In the genomic region with DNA sequence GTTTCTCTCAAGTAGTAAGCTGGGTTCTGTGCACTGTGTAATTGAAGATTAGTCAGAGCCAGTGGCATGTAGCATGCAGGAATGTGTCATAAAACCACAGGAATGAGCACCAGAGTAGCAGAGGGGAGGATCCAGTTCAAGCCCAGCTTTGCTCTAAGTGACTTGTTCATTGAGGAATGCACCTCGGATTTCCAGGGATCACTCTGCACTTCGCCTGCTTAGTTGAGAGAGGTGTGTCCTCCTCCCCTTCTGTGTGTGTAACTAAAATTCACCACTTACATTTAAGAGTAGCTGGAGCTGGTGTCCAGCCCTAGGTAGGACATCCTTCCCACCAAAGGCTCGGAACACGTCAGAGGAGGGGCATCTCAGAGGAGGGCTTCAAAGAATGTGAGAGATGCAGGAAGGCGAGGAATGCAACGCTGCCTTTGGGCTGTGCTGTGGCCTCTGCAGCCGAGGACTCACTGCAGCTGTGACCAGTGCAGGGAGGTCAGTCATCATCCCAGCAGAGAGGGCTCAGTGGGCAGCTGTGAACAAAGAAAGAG, we compare ENCODE assay signal across 7 mouse cellular contexts. TPM values are rescaled to one million over a fixed set of nuclear protein-coding genes. Genes with fewer than 3 reads are reported as not detected.
A peak's percentile ranks its signal among the peaks of the same experiment; 100 is the strongest.
DNase-seq lines count a peak whose midpoint lies in the region; ATAC-seq and TF ChIP-seq lines count a peak whose summit lies in the region.

No protein-coding gene starts in this region.

- no peak for TF ChIP-seq POLR2A in thymus, adult 2 months (IDR thresholded peaks at IDR 0.05; ENCODE audit: control insufficient read depth, extremely low read depth, insufficient read depth, low read length, poor library complexity)

- 0 out of 2 replicates have a peak overlapping the region, but pooled peaks have one; percentile 34 for H3K9ac ChIP-seq in embryonic facial prominence, embryonic 14.5 days (ENCODE audit: low read depth, low read length)
- no peak overlapping the region for H3K9ac ChIP-seq in intestine, embryonic 15.5 days
- no peak overlapping the region for H3K9ac ChIP-seq in lung, postnatal 0 days (replicated peaks; ENCODE audit: low read depth)
- H3K9ac ChIP-seq in liver, postnatal 0 days (replicated peaks) = no peak overlapping the region

- TF ChIP-seq CTCF in lung, postnatal 0 days (IDR thresholded peaks at IDR 0.05) = no peak
- TF ChIP-seq CTCF in thymus, adult 2 months (IDR thresholded peaks at IDR 0.05; ENCODE audit: borderline replicate concordance, control insufficient read depth, extremely low read depth, insufficient read depth, low read length, poor library complexity) = no peak
- TF ChIP-seq CTCF in liver, postnatal 0 days (IDR thresholded peaks at IDR 0.05; ENCODE audit: low read depth) = no peak

- ATAC-seq in embryonic facial prominence, embryonic 14.5 days (ENCODE audit: low read depth) = peak; percentile 96
- peak; percentile 72 for ATAC-seq in intestine, embryonic 15.5 days
- peak; percentile 95 for ATAC-seq in lung, postnatal 0 days
- ATAC-seq in liver, postnatal 0 days = no peak

- no peaks in the 10 kb centered on the region for H3K27me3 ChIP-seq in embryonic facial prominence, embryonic 14.5 days (replicated peaks; ENCODE audit: control insufficient read depth, insufficient read depth, low read length)
- H3K27me3 ChIP-seq in intestine, embryonic 15.5 days (replicated peaks) = no peaks in the 10 kb centered on the region
- H3K27me3 ChIP-seq in lung, postnatal 0 days (replicated peaks; ENCODE audit: insufficient read depth, low read length) = no peaks in the 10 kb centered on the region
- no peaks in the 10 kb centered on the region for H3K27me3 ChIP-seq in thymus, adult 2 months (ENCODE audit: control insufficient read depth, insufficient read depth, low read length)
- no peaks in the 10 kb centered on the region for H3K27me3 ChIP-seq in liver, postnatal 0 days (ENCODE audit: insufficient read depth, low read length)

- peaks cover 17% of the 10 kb centered on the region for H3K4me1 ChIP-seq in embryonic facial prominence, embryonic 14.5 days (ENCODE audit: control insufficient read depth, insufficient read depth, low read length)
- peaks cover 7% of the 10 kb centered on the region for H3K4me1 ChIP-seq in intestine, embryonic 15.5 days (replicated peaks)
- no peaks in the 10 kb centered on the region for H3K4me1 ChIP-seq in lung, postnatal 0 days (ENCODE audit: insufficient read depth, low read depth, low read length)
- no peaks in the 10 kb centered on the region; the same call in 1 of the 2 replicates for H3K4me1 ChIP-seq in thymus, adult 2 months (replicated peaks; ENCODE audit: control insufficient read depth, insufficient read depth, low read length)
- H3K4me1 ChIP-seq in liver, postnatal 0 days (ENCODE audit: insufficient read depth) = 0 out of 2 replicates have a peak, but pooled peaks cover 2% of the 10 kb centered on the region

- DNase-seq in ZHBTc4 (ENCODE audit: low read depth, low spot score) = peak; percentile 70
- peak; percentile 94 for DNase-seq in embryonic facial prominence, embryonic 14.5 days (ENCODE audit: low spot score)
- DNase-seq in lung, postnatal 0 days (ENCODE audit: low spot score) = peak; percentile 93
- no peak for DNase-seq in thymus, adult 2 months
- DNase-seq in right cerebral cortex, adult 2 months (ENCODE audit: low spot score in 2 of 2) = no peak
- no peak for DNase-seq in liver, postnatal 0 days

- 6% methylated on average over 7 of the region's 7 CpGs for WGBS in embryonic facial prominence, embryonic 14.5 days
- 20% methylated on average over 7 of the region's 7 CpGs for WGBS in intestine, embryonic 15.5 days
- 21% methylated on average over 7 of the region's 7 CpGs for WGBS in lung, postnatal 0 days
- WGBS in thymus, adult 2 months = 94% methylated on average over 7 of the region's 7 CpGs
- WGBS in liver, postnatal 0 days (ENCODE audit: insufficient replicate concordance) = 70% methylated on average over 7 of the region's 7 CpGs

- H3K27ac ChIP-seq in embryonic facial prominence, embryonic 14.5 days (replicated peaks; ENCODE audit: low read depth, low read length) = peak overlapping the region; percentile 77
- peak overlapping the region; percentile 19; the same call in 1 of the 2 replicates for H3K27ac ChIP-seq in intestine, embryonic 15.5 days
- H3K27ac ChIP-seq in lung, postnatal 0 days (ENCODE audit: low read length) = 0 out of 2 replicates have a peak overlapping the region, but pooled peaks have one; percentile 4
- no peak overlapping the region for H3K27ac ChIP-seq in thymus, adult 2 months (ENCODE audit: control insufficient read depth, insufficient read depth, low read length)
- no peak overlapping the region for H3K27ac ChIP-seq in liver, postnatal 0 days (ENCODE audit: low read depth)

- H3K36me3 ChIP-seq in embryonic facial prominence, embryonic 14.5 days (ENCODE audit: control insufficient read depth, insufficient read depth, low read length) = peaks cover 28% of the 10 kb centered on the region; the same call in 1 of the 2 replicates
- H3K36me3 ChIP-seq in intestine, embryonic 15.5 days = 0 out of 2 replicates have a peak, but pooled peaks cover 6% of the 10 kb centered on the region
- peaks cover 4% of the 10 kb centered on the region; the same call in 1 of the 2 replicates for H3K36me3 ChIP-seq in lung, postnatal 0 days (ENCODE audit: insufficient read depth, low read length)
- no peaks in the 10 kb centered on the region for H3K36me3 ChIP-seq in thymus, adult 2 months (ENCODE audit: control insufficient read depth, insufficient read depth, low read length)
- H3K36me3 ChIP-seq in liver, postnatal 0 days (replicated peaks; ENCODE audit: insufficient read depth, low read length) = no peaks in the 10 kb centered on the region

- H3K9me3 ChIP-seq in embryonic facial prominence, embryonic 14.5 days (ENCODE audit: control insufficient read depth, low read length) = no peaks in the 10 kb centered on the region
- no peaks in the 10 kb centered on the region for H3K9me3 ChIP-seq in intestine, embryonic 15.5 days
- no peaks in the 10 kb centered on the region for H3K9me3 ChIP-seq in lung, postnatal 0 days (ENCODE audit: low read length)
- H3K9me3 ChIP-seq in liver, postnatal 0 days (ENCODE audit: low read length) = no peaks in the 10 kb centered on the region

- no peak overlapping the region for H3K4me3 ChIP-seq in embryonic facial prominence, embryonic 14.5 days (ENCODE audit: low read depth, low read length)
- H3K4me3 ChIP-seq in intestine, embryonic 15.5 days (replicated peaks) = no peak overlapping the region
- H3K4me3 ChIP-seq in lung, postnatal 0 days (ENCODE audit: low read depth, low read length) = no peak overlapping the region
- no peak overlapping the region for H3K4me3 ChIP-seq in thymus, adult 2 months (ENCODE audit: control insufficient read depth, insufficient read depth, low read length)
- no peak overlapping the region for H3K4me3 ChIP-seq in liver, postnatal 0 days (ENCODE audit: low read depth, low read length)

- peak; percentile 92 for TF ChIP-seq EP300 in lung, postnatal 0 days (IDR thresholded peaks at IDR 0.05)
- TF ChIP-seq EP300 in liver, postnatal 0 days (IDR thresholded peaks at IDR 0.05; ENCODE audit: low read depth) = no peak

- H3K4me2 ChIP-seq in embryonic facial prominence, embryonic 14.5 days (ENCODE audit: low read depth, low read length) = peak overlapping the region; percentile 29; the same call in 1 of the 2 replicates
- H3K4me2 ChIP-seq in intestine, embryonic 15.5 days (replicated peaks) = no peak overlapping the region
- H3K4me2 ChIP-seq in lung, postnatal 0 days (replicated peaks; ENCODE audit: low read depth, low read length) = no peak overlapping the region
- no peak overlapping the region for H3K4me2 ChIP-seq in liver, postnatal 0 days (ENCODE audit: low read depth, low read length)

RNA-seq across cellular contexts. Expression of a gene that starts 27.4 kb away (rescaled TPM):
- 38.8 and 40.6 TPM in 2 replicates for polyA plus RNA-seq in embryonic facial prominence, embryonic 14.5 days (2014; fragmentation: Nextera tagmentation; extraction: Ambion mirVana)
- 33.7 and 38.5 TPM in 2 replicates for polyA plus RNA-seq in intestine, embryonic 15.5 days (2015; fragmentation: Nextera tagmentation; extraction: Ambion mirVana)
- 37.1 and 43.8 TPM in 2 replicates for polyA plus RNA-seq in lung, postnatal 0 days (2015; fragmentation: Nextera tagmentation; extraction: Ambion mirVana)
- 12.6 and 12.8 TPM in 2 replicates for polyA plus RNA-seq in thymus, adult 2 months (2012; rRNA removed)
- 3.8 TPM in 2 replicates for polyA plus RNA-seq in liver, postnatal 0 days (2015; fragmentation: Nextera tagmentation; extraction: Ambion mirVana)

RNA-seq across cellular contexts. Expression of a gene that starts 53.8 kb away (rescaled TPM):
- polyA plus RNA-seq in embryonic facial prominence, embryonic 14.5 days (2014; fragmentation: Nextera tagmentation; extraction: Ambion mirVana) = 6.9 and 7.9 TPM in 2 replicates
- polyA plus RNA-seq in intestine, embryonic 15.5 days (2015; fragmentation: Nextera tagmentation; extraction: Ambion mirVana) = 5.5 and 6.9 TPM in 2 replicates
- 4.4 and 4.8 TPM in 2 replicates for polyA plus RNA-seq in lung, postnatal 0 days (2015; fragmentation: Nextera tagmentation; extraction: Ambion mirVana)
- 62.1 and 75.8 TPM in 2 replicates for polyA plus RNA-seq in thymus, adult 2 months (2012; rRNA removed)
- 1.4 TPM in 2 replicates for polyA plus RNA-seq in liver, postnatal 0 days (2015; fragmentation: Nextera tagmentation; extraction: Ambion mirVana)

Comparison
In these comparisons a context has a peak if more than half of its experiments do, and no peak if none do; other contexts are left out.
1. DNase-seq: peak in ZHBTc4 (single experiment), embryonic facial prominence, embryonic 14.5 days (single experiment) and lung, postnatal 0 days (single experiment); none in thymus, adult 2 months (single experiment), right cerebral cortex, adult 2 months (0 of 2) and liver, postnatal 0 days (single experiment).
2. H3K27ac ChIP-seq: peak in embryonic facial prominence, embryonic 14.5 days (single experiment), intestine, embryonic 15.5 days (single experiment) and lung, postnatal 0 days (single experiment); none in thymus, adult 2 months (single experiment) and liver, postnatal 0 days (single experiment).